Mouse (Mus musculus) adrenal gland, adult 2 months (tissue): ENCODE data around the gene Rhox2f. TPM values are rescaled to one million over a fixed set of nuclear protein-coding genes. Genes with fewer than 3 reads are reported as not detected.
"Not testable (repeated sequence)": the region's sequence is repeated elsewhere in the genome, so short reads cannot be mapped to it uniquely, and the experiment has no call there.

Experiments used
- DNase-seq: peaks from one replicate; pipeline ENCODE4 v3.0.0; 2021
- long read RNA-seq: library from polyadenylated mRNA; stranded (forward); transcript quantifications from one replicate; pipeline ENCODE4 v2.0.0, GENCODE M21; 2021
- polyA plus RNA-seq: library from polyadenylated mRNA; depleted of rRNA; stranded (reverse); fragments of >200 nt; gene quantifications from 2 replicates; pipeline ENCODE4 v1.2.3, GENCODE M21; 2012; rRNA removed
- total RNA-seq, 2 experiments: library from RNA; stranded (reverse); gene quantifications; 2 replicates each; pipeline ENCODE4 v1.2.3; 2021

Gene Rhox2f
- total RNA-seq (not detected), polyA plus RNA-seq (not detected in 2 replicates)
- long read RNA-seq = 0 reads

- not testable (repeated sequence) for DNase-seq
Measured at GRCm38 (mm10) chrX:37571105-37571504, at the start of gene Rhox2f. TSS of gene Rhox2f (plus strand) at chrX:37571405.

- DNase-seq = not testable (repeated sequence)
Measured at GRCm38 (mm10) chrX:37530152-37530551, 41.1 kb upstream of the Rhox2f start, which contains the start of gene Rhox2e. TSS of gene Rhox2e (plus strand) at chrX:37530452.

- not testable (repeated sequence) for DNase-seq
Measured at GRCm38 (mm10) chrX:37541719-37542118, 29.5 kb upstream of the Rhox2f start, which contains the start of gene Rhox3e. TSS of gene Rhox3e (plus strand) at chrX:37542019.

- DNase-seq = not testable (repeated sequence)
Measured at GRCm38 (mm10) chrX:37557112-37557511, 14.1 kb upstream of the Rhox2f start, which contains the start of gene Rhox4e. TSS of gene Rhox4e (plus strand) at chrX:37557412.

- not testable (repeated sequence) for DNase-seq
Measured at GRCm38 (mm10) chrX:37572638-37573037, 1.4 kb downstream of the Rhox2f start.

- DNase-seq = not testable (repeated sequence)
Measured at GRCm38 (mm10) chrX:37580692-37581091, 9.5 kb downstream of the Rhox2f start, which contains the start of gene Rhox3f. TSS of gene Rhox3f (plus strand) at chrX:37580992.

GRCm38 (mm10) chrX:37607604-37608003 lies 36.4 kb downstream of the Rhox2f start, which contains the start of gene Rhox4f:
TSS of gene Rhox4f (minus strand) at chrX:37607704.
- DNase-seq = not testable (repeated sequence)

Other genes starting within 250 kb of the Rhox2f start
- not detected for gene Rhox3a2, start 191.4 kb upstream of the Rhox2f start, total RNA-seq
- not detected in 2 replicates for gene Rhox3a2, start 191.4 kb upstream of the Rhox2f start, polyA plus RNA-seq
- gene Rhox4a2, start 180.6 kb upstream of the Rhox2f start, total RNA-seq = not detected
- gene Rhox4a2, start 180.6 kb upstream of the Rhox2f start, polyA plus RNA-seq = not detected in 2 replicates
- gene Rhox2b, start 159.3 kb upstream of the Rhox2f start, total RNA-seq = not detected
- gene Rhox2b, start 159.3 kb upstream of the Rhox2f start, polyA plus RNA-seq = not detected in 2 replicates
- gene Rhox4b, start 138.9 kb upstream of the Rhox2f start, total RNA-seq = not detected
- not detected in 2 replicates for gene Rhox4b, start 138.9 kb upstream of the Rhox2f start, polyA plus RNA-seq
- gene Rhox2c, start 117.7 kb upstream of the Rhox2f start, total RNA-seq = not detected
- gene Rhox2c, start 117.7 kb upstream of the Rhox2f start, polyA plus RNA-seq = not detected in 2 replicates
- gene Rhox3c, start 112.8 kb upstream of the Rhox2f start, total RNA-seq = not detected
- not detected in 2 replicates for gene Rhox3c, start 112.8 kb upstream of the Rhox2f start, polyA plus RNA-seq
- not detected for gene Rhox4c, start 91.1 kb upstream of the Rhox2f start, total RNA-seq
- not detected in 2 replicates for gene Rhox4c, start 91.1 kb upstream of the Rhox2f start, polyA plus RNA-seq
- gene Rhox2d, start 78.0 kb upstream of the Rhox2f start, total RNA-seq = not detected
- not detected in 2 replicates for gene Rhox2d, start 78.0 kb upstream of the Rhox2f start, polyA plus RNA-seq
- gene Rhox4d, start 57.0 kb upstream of the Rhox2f start, total RNA-seq = not detected
- not detected in 2 replicates for gene Rhox4d, start 57.0 kb upstream of the Rhox2f start, polyA plus RNA-seq
- gene Rhox2e, start 41.0 kb upstream of the Rhox2f start, total RNA-seq = not detected
- gene Rhox2e, start 41.0 kb upstream of the Rhox2f start, polyA plus RNA-seq = not detected in 2 replicates
- gene Rhox3e, start 29.4 kb upstream of the Rhox2f start, total RNA-seq = not detected
- not detected in 2 replicates for gene Rhox3e, start 29.4 kb upstream of the Rhox2f start, polyA plus RNA-seq
- gene Rhox4e, start 14.0 kb upstream of the Rhox2f start, total RNA-seq = not detected
- gene Rhox4e, start 14.0 kb upstream of the Rhox2f start, polyA plus RNA-seq = not detected in 2 replicates
- gene Rhox3f, start 9.6 kb downstream of the Rhox2f start, total RNA-seq = not detected
- gene Rhox3f, start 9.6 kb downstream of the Rhox2f start, polyA plus RNA-seq = not detected in 2 replicates
- gene Rhox4f, start 36.3 kb downstream of the Rhox2f start, total RNA-seq = not detected
- gene Rhox4f, start 36.3 kb downstream of the Rhox2f start, polyA plus RNA-seq = not detected in 2 replicates
- not detected for gene Rhox3g, start 57.2 kb downstream of the Rhox2f start, total RNA-seq
- not detected in 2 replicates for gene Rhox3g, start 57.2 kb downstream of the Rhox2f start, polyA plus RNA-seq
- not detected for gene Rhox2g, start 72.1 kb downstream of the Rhox2f start, total RNA-seq
- not detected in 2 replicates for gene Rhox2g, start 72.1 kb downstream of the Rhox2f start, polyA plus RNA-seq
- not detected for gene Rhox4g, start 79.9 kb downstream of the Rhox2f start, total RNA-seq
- gene Rhox4g, start 79.9 kb downstream of the Rhox2f start, polyA plus RNA-seq = not detected in 2 replicates
- gene Rhox3h, start 97.4 kb downstream of the Rhox2f start, total RNA-seq = not detected
- gene Rhox3h, start 97.4 kb downstream of the Rhox2f start, polyA plus RNA-seq = not detected in 2 replicates
- gene Rhox2h, start 101.9 kb downstream of the Rhox2f start, total RNA-seq = not detected
- gene Rhox2h, start 101.9 kb downstream of the Rhox2f start, polyA plus RNA-seq = not detected in 2 replicates
- gene Rhox5, start 233.4 kb downstream of the Rhox2f start, total RNA-seq = not detected
- gene Rhox5, start 233.4 kb downstream of the Rhox2f start, polyA plus RNA-seq = not detected in 2 replicates